Mouse (Mus musculus): ENCODE data around the gene Tmem231.

Tmem231 gene

GRCm38 (mm10) chr8:111933348-111934076, at the start of gene Tmem231:
TSS of gene Tmem231 (minus strand) at chr8:111933881.
- DNase-seq (ENCODE audit: low spot score), result peak; percentile 87

- no peak for DNase-seq (ENCODE audit: low spot score)
These were observed 48.4 kb upstream of the Tmem231 start for GRCm38 (mm10) chr8:111982116-111982515.

- DNase-seq (ENCODE audit: low spot score), result no peak
These were observed 44.5 kb upstream of the Tmem231 start for GRCm38 (mm10) chr8:111978147-111978546.

GRCm38 (mm10) chr8:111976326-111976725, 42.6 kb upstream of the Tmem231 start:
- no peak for DNase-seq (ENCODE audit: low spot score)

GRCm38 (mm10) chr8:111975706-111976105, 42.0 kb upstream of the Tmem231 start:
- DNase-seq (ENCODE audit: low spot score), result no peak

GRCm38 (mm10) chr8:111974138-111974537, 40.5 kb upstream of the Tmem231 start:
- DNase-seq (ENCODE audit: low spot score), result no peak

- no peak for DNase-seq (ENCODE audit: low spot score)
These were observed 35.3 kb upstream of the Tmem231 start for GRCm38 (mm10) chr8:111968991-111969390.

GRCm38 (mm10) chr8:111968541-111968940, 34.9 kb upstream of the Tmem231 start:
- DNase-seq (ENCODE audit: low spot score), result no peak

- no peak for DNase-seq (ENCODE audit: low spot score)
These were observed 33.7 kb upstream of the Tmem231 start for GRCm38 (mm10) chr8:111967246-111967870.

- no peak for DNase-seq (ENCODE audit: low spot score)
These were observed 31.3 kb upstream of the Tmem231 start for GRCm38 (mm10) chr8:111964849-111965561.

- DNase-seq (ENCODE audit: low spot score), result no peak
These were observed 30.7 kb upstream of the Tmem231 start for GRCm38 (mm10) chr8:111964351-111964750.

GRCm38 (mm10) chr8:111963546-111963945, 29.9 kb upstream of the Tmem231 start:
- DNase-seq (ENCODE audit: low spot score), result no peak

- no peak for DNase-seq (ENCODE audit: low spot score)
These were observed 29.4 kb upstream of the Tmem231 start for GRCm38 (mm10) chr8:111963091-111963490.

GRCm38 (mm10) chr8:111962589-111962988, 28.9 kb upstream of the Tmem231 start:
- DNase-seq (ENCODE audit: low spot score), result no peak

- no peak for DNase-seq (ENCODE audit: low spot score)
These were observed 27.6 kb upstream of the Tmem231 start for GRCm38 (mm10) chr8:111961330-111961729.

- no peak for DNase-seq (ENCODE audit: low spot score)
These were observed 27.1 kb upstream of the Tmem231 start for GRCm38 (mm10) chr8:111960591-111961321.

- no peak for DNase-seq (ENCODE audit: low spot score)
These were observed 23.6 kb upstream of the Tmem231 start for GRCm38 (mm10) chr8:111957231-111957630.

- no peak for DNase-seq (ENCODE audit: low spot score)
These were observed 22.2 kb upstream of the Tmem231 start for GRCm38 (mm10) chr8:111955879-111956278.

- DNase-seq (ENCODE audit: low spot score), result no peak
These were observed 21.3 kb upstream of the Tmem231 start for GRCm38 (mm10) chr8:111954844-111955594.

GRCm38 (mm10) chr8:111951936-111952335, 18.3 kb upstream of the Tmem231 start:
- DNase-seq (ENCODE audit: low spot score), result no peak

- no peak for DNase-seq (ENCODE audit: low spot score)
These were observed 17.6 kb upstream of the Tmem231 start for GRCm38 (mm10) chr8:111951317-111951716.

GRCm38 (mm10) chr8:111950846-111951245, 17.2 kb upstream of the Tmem231 start:
- DNase-seq (ENCODE audit: low spot score), result no peak

All from ovary, postnatal 36 days (tissue).